Mouse (Mus musculus): Measurements from ENCODE around the gene Dlx6. TPM values are rescaled to one million over a fixed set of nuclear protein-coding genes. Genes with fewer than 3 reads are reported as not detected.
A peak's percentile ranks its signal among the peaks of the same experiment; 100 is the strongest.

Dlx6 gene
- polyA plus RNA-seq, 1 experiment from 2014 or later, result not detected

- H3K27ac ChIP-seq (replicated peaks), result no peak overlapping the region
- H3K4me3 ChIP-seq, result no peak overlapping the region
- H3K4me1 ChIP-seq (replicated peaks), result no peaks in the 10 kb centered on the region
- no peak overlapping the region for H3K4me2 ChIP-seq
- H3K36me3 ChIP-seq, result no peaks in the 10 kb centered on the region
- H3K9ac ChIP-seq, result no peak overlapping the region
- ATAC-seq (ENCODE audit: low read depth), result no peak
- H3K9me3 ChIP-seq, result no peaks in the 10 kb centered on the region
- H3K27me3 ChIP-seq, result peaks cover 99% of the 10 kb centered on the region
- WGBS, result 23% methylated on average over 3 of the region's 3 CpGs
Observed at GRCm38 (mm10) chr6:6852944-6853343, 10.2 kb upstream of the Dlx6 start.

- no peak overlapping the region for H3K4me2 ChIP-seq
- H3K27me3 ChIP-seq, result peaks cover 100% of the 10 kb centered on the region
- no peak for ATAC-seq (ENCODE audit: low read depth)
- H3K9me3 ChIP-seq, result no peaks in the 10 kb centered on the region
- no peaks in the 10 kb centered on the region for H3K36me3 ChIP-seq
- no peaks in the 10 kb centered on the region for H3K4me1 ChIP-seq (replicated peaks)
- under 1% methylated on average over 9 of the region's 9 CpGs for WGBS
- no peak overlapping the region for H3K27ac ChIP-seq (replicated peaks)
- no peak overlapping the region for H3K9ac ChIP-seq
- no peak overlapping the region for H3K4me3 ChIP-seq
Observed at GRCm38 (mm10) chr6:6854176-6854575, 9.0 kb upstream of the Dlx6 start.

GRCm38 (mm10) chr6:6854902-6855745, 8.0 kb upstream of the Dlx6 start:
- no peak for ATAC-seq (ENCODE audit: low read depth)
- Histone ChIP-seq H3K9me3 (no peaks in the 10 kb centered on the region), H3K4me1 (replicated peaks) (peaks cover 7% of the 10 kb centered on the region; the same call in 1 of the 2 replicates), H3K4me3 (no peak overlapping the region), H3K9ac (no peak overlapping the region), H3K36me3 (no peaks in the 10 kb centered on the region), H3K27ac (replicated peaks) (no peak overlapping the region), H3K27me3 (peaks cover 100% of the 10 kb centered on the region), H3K4me2 (no peak overlapping the region)
- WGBS, result under 1% methylated on average over 25 of the region's 25 CpGs

GRCm38 (mm10) chr6:6855746-6856185, 7.4 kb upstream of the Dlx6 start:
- peaks cover 100% of the 10 kb centered on the region for H3K27me3 ChIP-seq
- WGBS, result 0% methylated on average over 9 of the region's 10 CpGs
- no peak for ATAC-seq (ENCODE audit: low read depth)

GRCm38 (mm10) chr6:6856316-6856715, 6.8 kb upstream of the Dlx6 start:
- ATAC-seq (ENCODE audit: low read depth), result no peak
- no peak overlapping the region for H3K4me2 ChIP-seq
- WGBS, result under 1% methylated on average over 20 of the region's 20 CpGs
- peaks cover 100% of the 10 kb centered on the region for H3K27me3 ChIP-seq
- H3K27ac ChIP-seq (replicated peaks), result no peak overlapping the region
- no peak overlapping the region for H3K4me3 ChIP-seq
- no peaks in the 10 kb centered on the region for H3K9me3 ChIP-seq
- H3K36me3 ChIP-seq, result no peaks in the 10 kb centered on the region
- H3K4me1 ChIP-seq (replicated peaks), result peaks cover 17% of the 10 kb centered on the region
- H3K9ac ChIP-seq, result no peak overlapping the region

More at GRCm38 (mm10) chr6:6855746-6856185, 7.4 kb upstream of the Dlx6 start:
- Histone ChIP-seq H3K9me3 (no peaks in the 10 kb centered on the region), H3K9ac (no peak overlapping the region), H3K27ac (replicated peaks) (no peak overlapping the region), H3K4me2 (no peak overlapping the region), H3K36me3 (no peaks in the 10 kb centered on the region), H3K4me1 (replicated peaks) (peaks cover 13% of the 10 kb centered on the region), H3K4me3 (no peak overlapping the region)

- Histone ChIP-seq H3K36me3 (no peaks in the 10 kb centered on the region), H3K4me3 (no peak overlapping the region), H3K27ac (replicated peaks) (no peak overlapping the region), H3K9ac (no peak overlapping the region), H3K9me3 (no peaks in the 10 kb centered on the region), H3K4me2 (no peak overlapping the region), H3K27me3 (peaks cover 100% of the 10 kb centered on the region), H3K4me1 (replicated peaks) (peaks cover 18% of the 10 kb centered on the region)
- no peak for ATAC-seq (ENCODE audit: low read depth)
- WGBS, result under 1% methylated on average over 4 of the region's 4 CpGs
Observed at GRCm38 (mm10) chr6:6856881-6857280, 6.3 kb upstream of the Dlx6 start.

GRCm38 (mm10) chr6:6857766-6858165, 5.4 kb upstream of the Dlx6 start:
- Histone ChIP-seq H3K4me3 (no peak overlapping the region), H3K4me2 (no peak overlapping the region)

GRCm38 (mm10) chr6:6858571-6858970, 4.6 kb upstream of the Dlx6 start:
- no peak for ATAC-seq (ENCODE audit: low read depth)
- 0% methylated on average over 1 of the region's 1 CpGs for WGBS
- peaks cover 30% of the 10 kb centered on the region for H3K4me1 ChIP-seq (replicated peaks)

More at GRCm38 (mm10) chr6:6857766-6858165, 5.4 kb upstream of the Dlx6 start:
- Histone ChIP-seq H3K27ac (replicated peaks) (no peak overlapping the region), H3K4me1 (replicated peaks) (peaks cover 23% of the 10 kb centered on the region), H3K9ac (no peak overlapping the region), H3K36me3 (no peaks in the 10 kb centered on the region), H3K9me3 (no peaks in the 10 kb centered on the region), H3K27me3 (peaks cover 100% of the 10 kb centered on the region)
- 7% methylated on average over 2 of the region's 2 CpGs for WGBS
- no peak for ATAC-seq (ENCODE audit: low read depth)

GRCm38 (mm10) chr6:6859111-6859949, 3.8 kb upstream of the Dlx6 start:
- no peak for ATAC-seq (ENCODE audit: low read depth)
- Histone ChIP-seq H3K4me2 (no peak overlapping the region), H3K9ac (no peak overlapping the region), H3K4me3 (no peak overlapping the region), H3K9me3 (no peaks in the 10 kb centered on the region), H3K27me3 (peaks cover 100% of the 10 kb centered on the region), H3K27ac (replicated peaks) (no peak overlapping the region), H3K36me3 (no peaks in the 10 kb centered on the region), H3K4me1 (replicated peaks) (peaks cover 35% of the 10 kb centered on the region)
- WGBS, result 1% methylated on average over 19 of the region's 19 CpGs

More at GRCm38 (mm10) chr6:6858571-6858970, 4.6 kb upstream of the Dlx6 start:
- Histone ChIP-seq H3K36me3 (no peaks in the 10 kb centered on the region), H3K27ac (replicated peaks) (no peak overlapping the region), H3K9ac (no peak overlapping the region), H3K9me3 (no peaks in the 10 kb centered on the region), H3K4me3 (no peak overlapping the region), H3K4me2 (no peak overlapping the region), H3K27me3 (peaks cover 100% of the 10 kb centered on the region)

- no peaks in the 10 kb centered on the region for H3K9me3 ChIP-seq
- no peak overlapping the region for H3K4me2 ChIP-seq
- no peaks in the 10 kb centered on the region for H3K36me3 ChIP-seq
- H3K27ac ChIP-seq (replicated peaks), result no peak overlapping the region
- no peak overlapping the region for H3K9ac ChIP-seq
- no peak for ATAC-seq (ENCODE audit: low read depth)
- peak overlapping the region; percentile 3; the same call in 1 of the 2 replicates for H3K4me3 ChIP-seq
- H3K27me3 ChIP-seq, result peaks cover 100% of the 10 kb centered on the region
- WGBS, result under 1% methylated on average over 21 of the region's 21 CpGs
- H3K4me1 ChIP-seq (replicated peaks), result peaks cover 35% of the 10 kb centered on the region
Observed at GRCm38 (mm10) chr6:6859950-6860410, 3.2 kb upstream of the Dlx6 start.

- Histone ChIP-seq H3K9ac (no peak overlapping the region), H3K4me3 (no peak overlapping the region), H3K36me3 (no peaks in the 10 kb centered on the region), H3K4me2 (0 out of 2 replicates have a peak overlapping the region, but pooled peaks have one; percentile 7), H3K27ac (replicated peaks) (no peak overlapping the region), H3K4me1 (replicated peaks) (peaks cover 35% of the 10 kb centered on the region), H3K9me3 (no peaks in the 10 kb centered on the region), H3K27me3 (peaks cover 100% of the 10 kb centered on the region)
- ATAC-seq (ENCODE audit: low read depth), result no peak
- WGBS, result under 1% methylated on average over 33 of the region's 33 CpGs
Observed at GRCm38 (mm10) chr6:6860411-6861085, 2.6 kb upstream of the Dlx6 start.

All from neural tube, embryonic 13.5 days (tissue).